Comparison of ENCODE assay signal across 8 mouse cellular contexts in the genomic region with DNA sequence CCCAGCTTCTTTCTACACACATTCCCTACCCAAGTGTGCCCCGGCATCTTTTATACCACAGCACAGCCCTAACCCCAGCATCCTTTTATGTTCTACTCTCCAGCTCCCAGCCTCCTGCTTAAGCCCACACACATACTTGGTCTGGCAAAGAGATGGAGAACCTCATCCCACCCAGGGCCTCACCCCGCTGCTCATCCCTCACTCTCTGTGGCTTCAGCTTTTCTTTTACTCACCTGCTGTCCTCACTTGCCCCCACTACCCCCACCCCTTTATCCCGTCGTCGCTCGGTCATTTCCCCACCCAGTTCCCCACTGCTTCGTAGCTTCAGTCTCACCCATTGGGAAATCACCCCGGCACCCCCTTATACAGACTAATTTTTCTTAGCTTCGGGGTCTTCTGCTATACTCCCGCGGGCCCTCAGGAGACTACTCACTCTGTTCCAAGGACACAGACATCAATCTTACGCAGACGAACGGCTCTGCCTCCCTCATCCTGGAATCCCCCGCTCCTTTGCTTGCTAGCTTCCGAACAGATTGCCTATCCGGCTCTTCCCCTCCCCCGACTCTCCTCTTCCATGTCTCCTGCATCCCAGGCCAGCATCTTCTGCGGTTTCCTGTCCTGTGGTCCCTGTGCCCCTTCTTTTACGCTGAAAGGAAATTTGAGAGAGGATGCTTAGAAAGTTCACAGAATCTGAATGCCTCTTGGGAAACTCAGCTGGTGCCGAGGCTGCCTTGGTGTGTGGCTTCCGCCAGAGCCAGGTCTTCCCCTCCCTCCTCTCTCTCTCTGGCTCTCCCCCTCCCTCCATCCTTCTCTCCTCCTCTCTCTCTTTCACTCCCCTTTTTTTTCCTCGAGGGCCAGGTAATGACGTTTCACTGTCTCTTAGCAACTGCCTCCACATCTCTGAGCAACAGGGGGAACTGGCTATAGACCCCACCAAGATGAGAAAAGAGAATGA. TPM values are rescaled to one million over a fixed set of nuclear protein-coding genes. Genes with fewer than 3 reads are reported as not detected.
A peak's percentile ranks its signal among the peaks of the same experiment; 100 is the strongest.
DNase-seq lines count a peak whose midpoint lies in the region; ATAC-seq and TF ChIP-seq lines count a peak whose summit lies in the region.

No protein-coding gene starts in this region.

- no peaks in the 10 kb centered on the region for H3K4me1 ChIP-seq in kidney, adult 2 months (ENCODE audit: control insufficient read depth, insufficient read depth, low read length)
- H3K4me1 ChIP-seq in forebrain, embryonic 11.5 days (replicated peaks; ENCODE audit: control insufficient read depth, insufficient read depth, low read length): no peaks in the 10 kb centered on the region
- peaks cover 6% of the 10 kb centered on the region; the same call in 1 of the 2 replicates for H3K4me1 ChIP-seq in hindbrain, embryonic 16.5 days (ENCODE audit: control insufficient read depth, insufficient read depth, low read depth, low read length)
- no peaks in the 10 kb centered on the region for H3K4me1 ChIP-seq in limb, embryonic 11.5 days (ENCODE audit: control insufficient read depth, insufficient read depth, low read length)

- H3K4me3 ChIP-seq in kidney, adult 2 months (ENCODE audit: insufficient read depth, low read depth, low read length): 0 out of 2 replicates have a peak overlapping the region, but pooled peaks have one; percentile 15
- H3K4me3 ChIP-seq in forebrain, embryonic 11.5 days (ENCODE audit: low read depth, low read length): peak overlapping the region; percentile 24
- peak overlapping the region; percentile 52 for H3K4me3 ChIP-seq in hindbrain, embryonic 16.5 days (ENCODE audit: low read length)
- H3K4me3 ChIP-seq in limb, embryonic 11.5 days (ENCODE audit: low read depth, low read length): peak overlapping the region; percentile 19; the same call in 1 of the 2 replicates

- H3K27me3 ChIP-seq in kidney, adult 2 months (replicated peaks; ENCODE audit: control insufficient read depth, insufficient read depth, low read length): no peaks in the 10 kb centered on the region
- H3K27me3 ChIP-seq in forebrain, embryonic 11.5 days (ENCODE audit: control insufficient read depth, insufficient read depth, low read length): no peaks in the 10 kb centered on the region
- no peaks in the 10 kb centered on the region for H3K27me3 ChIP-seq in hindbrain, embryonic 16.5 days (replicated peaks; ENCODE audit: control insufficient read depth, insufficient read depth, low read length)
- no peaks in the 10 kb centered on the region for H3K27me3 ChIP-seq in limb, embryonic 11.5 days (ENCODE audit: control insufficient read depth, insufficient read depth, low read length)

- TF ChIP-seq CTCF in kidney, adult 2 months (conservative IDR thresholded peaks at IDR 0.05; ENCODE audit: insufficient read depth, insufficient read length, low read depth, low read length): no peak

- H3K36me3 ChIP-seq in kidney, adult 2 months (ENCODE audit: control insufficient read depth, insufficient read depth, low read length): no peaks in the 10 kb centered on the region
- H3K36me3 ChIP-seq in forebrain, embryonic 11.5 days (ENCODE audit: control insufficient read depth, insufficient read depth, low read length): no peaks in the 10 kb centered on the region
- no peaks in the 10 kb centered on the region for H3K36me3 ChIP-seq in hindbrain, embryonic 16.5 days (ENCODE audit: control insufficient read depth, insufficient read depth, low read length)
- H3K36me3 ChIP-seq in limb, embryonic 11.5 days (ENCODE audit: control insufficient read depth, insufficient read depth, low read length): no peaks in the 10 kb centered on the region

- TF ChIP-seq POLR2A in kidney, adult 2 months (IDR thresholded peaks at IDR 0.05; ENCODE audit: low read depth, low read length): no peak

- no peak overlapping the region for H3K27ac ChIP-seq in kidney, adult 2 months (ENCODE audit: insufficient read depth, low read depth, low read length)
- no peak overlapping the region for H3K27ac ChIP-seq in forebrain, embryonic 11.5 days (ENCODE audit: low read depth, low read length)
- H3K27ac ChIP-seq in hindbrain, embryonic 16.5 days (ENCODE audit: low read depth, low read length): peak overlapping the region; percentile 79
- no peak overlapping the region for H3K27ac ChIP-seq in limb, embryonic 11.5 days (replicated peaks; ENCODE audit: low read depth, low read length)

- ATAC-seq in forebrain, embryonic 11.5 days (replicated peaks; ENCODE audit: low FRiP score): peak; percentile 77
- peak; percentile 88 for ATAC-seq in hindbrain, embryonic 16.5 days
- ATAC-seq in limb, embryonic 11.5 days (ENCODE audit: insufficient number of reproducible peaks, low FRiP score, low TSS enrichment, low read depth): peak; percentile 33; the same call in 1 of the 2 replicates

- no peaks in the 10 kb centered on the region for H3K9me3 ChIP-seq in forebrain, embryonic 11.5 days (ENCODE audit: control insufficient read depth, low read length)
- no peaks in the 10 kb centered on the region for H3K9me3 ChIP-seq in hindbrain, embryonic 16.5 days (ENCODE audit: control insufficient read depth, low read length)
- H3K9me3 ChIP-seq in limb, embryonic 11.5 days (ENCODE audit: control insufficient read depth, low read length): no peaks in the 10 kb centered on the region

- peak overlapping the region; percentile 51 for H3K4me2 ChIP-seq in forebrain, embryonic 11.5 days (ENCODE audit: low read depth, low read length, severe bottlenecking)
- H3K4me2 ChIP-seq in hindbrain, embryonic 16.5 days (ENCODE audit: low read length): peak overlapping the region; percentile 72
- peak overlapping the region; percentile 49 for H3K4me2 ChIP-seq in limb, embryonic 11.5 days (ENCODE audit: low read depth, severe bottlenecking)

- no peak for DNase-seq in kidney, adult 2 months
- no peak for DNase-seq in kidney, postnatal 25 days
- DNase-seq in forebrain, embryonic 11.5 days (ENCODE audit: low spot score): peak; percentile 55
- DNase-seq in limb, embryonic 11.5 days (ENCODE audit: low spot score): peak; percentile 24
- peak; percentile 57 for DNase-seq in right cerebral cortex, postnatal 25 days
- DNase-seq in ovary, postnatal 36 days (ENCODE audit: low spot score): no peak
- DNase-seq in MN1 (ENCODE audit: low spot score): no peak

- H3K9ac ChIP-seq in forebrain, embryonic 11.5 days (ENCODE audit: low read length): peak overlapping the region; percentile 61
- H3K9ac ChIP-seq in hindbrain, embryonic 16.5 days (ENCODE audit: low read depth, low read length): peak overlapping the region; percentile 69
- H3K9ac ChIP-seq in limb, embryonic 11.5 days (ENCODE audit: low read length): no peak overlapping the region

- 3% methylated on average over 24 of the region's 24 CpGs for WGBS in kidney, adult 2 months
- 2% methylated on average over 24 of the region's 24 CpGs for WGBS in forebrain, embryonic 11.5 days
- 1% methylated on average over 24 of the region's 24 CpGs for WGBS in hindbrain, embryonic 16.5 days
- WGBS in limb, embryonic 11.5 days: 3% methylated on average over 24 of the region's 24 CpGs

RNA-seq across cellular contexts. Expression of a gene that starts 1.3 kb away (rescaled TPM):
- 0.52 and 0.61 TPM in 2 replicates for polyA plus RNA-seq in kidney, adult 2 months (2012; rRNA removed)
- polyA plus RNA-seq in forebrain, embryonic 11.5 days (2014; fragmentation: Nextera tagmentation; extraction: Ambion mirVana): 0.81 and 0.87 TPM in 2 replicates
- 12.7 and 13.2 TPM in 2 replicates for polyA plus RNA-seq in hindbrain, embryonic 16.5 days (2015; fragmentation: Nextera tagmentation; extraction: Ambion mirVana)
- 0.37 and 0.41 TPM in 2 replicates for polyA plus RNA-seq in limb, embryonic 11.5 days (2014; fragmentation: Nextera tagmentation; extraction: Ambion mirVana)

Comparison
In these comparisons a context has a peak if more than half of its experiments do, and no peak if none do; other contexts are left out.
1. DNase-seq: peak in forebrain, embryonic 11.5 days (single experiment), limb, embryonic 11.5 days (single experiment) and right cerebral cortex, postnatal 25 days (single experiment); none in kidney, adult 2 months (single experiment), kidney, postnatal 25 days (0 of 2), ovary, postnatal 36 days (single experiment) and MN1 (single experiment).
2. ATAC-seq: peak in every context shown above with its lines; median percentile 88 in hindbrain, embryonic 16.5 days; 77 in forebrain, embryonic 11.5 days; 33 in limb, embryonic 11.5 days.
3. Peak in every context shown above with its lines, with median percentiles within 50 percentile points of each other: H3K4me3 ChIP-seq and H3K4me2 ChIP-seq.